Mouse (Mus musculus): ENCODE results near the gene Man1a2.

Gene Man1a2

DNA sequence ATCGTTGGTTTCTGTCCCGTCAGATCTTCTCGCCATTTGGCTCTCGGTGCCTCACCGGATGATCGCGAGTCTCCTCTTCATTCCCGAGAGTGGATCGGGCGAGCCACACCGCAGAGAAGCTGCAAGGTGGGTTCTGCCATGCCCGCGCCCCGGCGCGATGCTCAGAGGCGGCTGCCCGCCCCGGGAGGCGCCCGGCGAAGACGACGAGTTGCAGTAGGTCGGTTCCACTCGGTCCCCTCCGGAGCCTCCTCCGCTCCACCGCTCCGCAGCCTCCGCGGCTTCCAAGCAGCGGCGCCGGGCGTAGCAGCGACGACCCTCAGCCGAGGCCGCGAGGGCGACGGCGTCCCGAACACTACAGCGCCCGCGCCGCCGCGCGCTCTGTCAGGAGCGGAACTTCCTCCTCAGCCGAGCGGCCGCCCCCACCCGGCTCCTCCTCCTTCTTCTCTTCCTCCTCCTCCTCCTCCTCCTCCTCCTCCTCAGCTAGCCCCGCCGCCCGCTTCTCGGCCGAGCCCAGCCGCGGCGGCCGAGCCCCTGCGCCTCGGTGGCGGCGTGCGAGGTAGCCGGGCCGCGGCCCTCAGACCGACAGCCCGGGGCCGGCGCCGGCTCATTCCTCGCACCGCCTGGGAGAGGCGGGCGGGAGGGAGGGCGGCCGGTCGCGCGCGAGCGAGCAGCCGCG, at the start of gene Man1a2:
TSS of gene Man1a2 (minus strand) at position 417 of the 676 bp plus-strand sequence.
- peak; percentile 89 for DNase-seq (ENCODE audit: low read depth, low spot score)

DNA sequence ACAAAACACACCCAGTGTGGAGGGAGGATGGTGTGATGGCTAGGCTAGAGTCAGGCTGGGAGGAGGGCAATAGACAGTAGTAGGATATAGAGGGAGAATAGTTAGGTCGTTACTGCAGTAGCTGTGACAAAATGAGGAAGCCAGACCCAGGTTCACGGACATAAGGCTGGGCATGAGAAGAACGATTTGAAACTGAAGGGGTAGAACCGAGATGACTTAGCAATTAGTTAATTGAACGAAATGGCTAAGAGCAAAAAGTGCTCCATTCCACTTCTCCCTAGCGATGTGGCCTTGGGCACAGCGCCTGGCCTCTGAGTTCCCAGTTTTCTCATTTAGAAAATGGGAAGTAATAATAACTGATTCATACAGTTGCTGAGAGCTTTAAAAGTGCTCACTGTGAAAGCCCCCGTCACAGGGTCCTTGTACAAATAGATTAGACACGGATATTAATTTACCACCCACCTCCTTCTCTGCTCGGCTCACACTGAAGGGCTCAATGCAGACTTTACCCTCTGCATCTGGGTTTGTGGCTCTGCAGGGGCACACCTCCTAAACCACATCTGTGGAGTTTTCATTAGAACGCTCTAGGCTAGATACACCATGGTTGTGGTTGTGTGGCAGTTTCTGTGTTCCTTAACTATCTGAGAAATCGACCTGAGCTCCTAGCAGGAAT, 49.3 kb upstream of the Man1a2 start:
- no peak for DNase-seq (ENCODE audit: low read depth, low spot score)

DNA sequence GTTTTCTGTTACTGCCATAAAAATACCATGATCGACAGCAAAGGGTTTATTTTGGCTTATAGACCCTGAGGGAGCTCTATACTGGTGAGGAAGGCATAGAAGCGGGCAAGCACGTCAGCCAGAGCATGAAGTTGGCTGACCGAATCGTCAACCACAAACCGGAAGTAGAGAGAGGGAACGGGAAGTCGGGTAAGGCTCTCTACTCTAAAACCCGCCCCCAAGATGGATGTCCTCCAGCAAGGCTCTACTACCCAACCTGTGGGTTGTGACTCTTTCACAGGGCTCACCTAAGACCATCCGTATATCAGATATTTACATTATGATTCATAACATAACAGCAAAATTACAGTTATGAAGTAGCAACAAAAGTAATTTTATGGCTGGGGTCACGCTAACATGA, 46.6 kb upstream of the Man1a2 start:
- DNase-seq (ENCODE audit: low read depth, low spot score) = no peak

DNA sequence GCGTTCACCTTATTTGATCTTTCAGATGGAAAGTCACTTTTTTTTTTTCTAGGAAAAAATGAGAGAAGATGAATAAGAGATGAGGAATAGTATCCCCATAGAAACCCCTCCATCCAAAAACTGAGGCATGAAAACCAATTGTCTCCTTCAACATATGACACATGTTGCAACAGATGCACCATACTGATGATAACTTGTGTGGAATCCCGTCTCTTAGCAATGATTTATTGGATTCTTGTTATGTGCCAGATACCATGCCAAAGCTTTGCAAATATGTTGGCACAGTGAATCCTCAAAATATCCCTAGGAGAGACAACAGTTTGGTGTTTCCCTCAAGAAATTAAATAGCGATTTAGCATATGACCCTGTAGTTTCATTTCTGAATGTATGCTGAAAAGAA, 46.0 kb upstream of the Man1a2 start:
- no peak for DNase-seq (ENCODE audit: low read depth, low spot score)

DNA sequence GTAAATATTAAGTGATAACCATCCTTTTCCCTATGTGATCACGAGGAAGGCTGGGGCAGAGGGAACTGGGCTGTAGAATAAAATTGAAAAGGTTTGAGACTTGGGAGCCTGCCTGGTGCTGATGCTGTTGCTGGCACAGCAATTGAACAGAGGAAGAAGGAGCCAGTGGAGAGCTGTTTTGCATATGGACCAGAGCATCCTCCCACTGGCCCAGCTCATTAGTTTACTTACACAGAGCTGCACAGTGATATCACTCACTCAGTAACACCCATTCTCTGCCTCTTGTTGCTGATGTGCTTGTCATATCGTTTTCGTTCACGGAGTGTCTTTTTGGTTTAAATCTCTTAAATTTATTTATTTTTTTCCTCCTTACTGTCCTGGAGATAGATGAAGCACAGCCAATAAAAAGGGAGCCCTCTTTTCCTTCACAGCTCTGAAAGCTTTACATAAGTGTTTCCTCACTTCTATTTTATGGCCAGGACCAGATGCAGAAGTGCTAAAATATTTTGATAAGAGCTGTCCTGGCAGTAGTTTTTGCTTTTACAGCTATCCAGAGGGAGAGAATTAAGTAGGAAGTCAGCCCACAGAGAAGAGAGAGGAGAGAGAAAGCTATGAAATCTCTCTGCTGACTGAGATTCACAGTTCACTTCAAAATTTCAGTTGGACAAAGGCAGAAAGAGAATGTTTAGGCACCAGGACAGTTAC, 42.9 kb upstream of the Man1a2 start:
- no peak for DNase-seq (ENCODE audit: low read depth, low spot score)

DNA sequence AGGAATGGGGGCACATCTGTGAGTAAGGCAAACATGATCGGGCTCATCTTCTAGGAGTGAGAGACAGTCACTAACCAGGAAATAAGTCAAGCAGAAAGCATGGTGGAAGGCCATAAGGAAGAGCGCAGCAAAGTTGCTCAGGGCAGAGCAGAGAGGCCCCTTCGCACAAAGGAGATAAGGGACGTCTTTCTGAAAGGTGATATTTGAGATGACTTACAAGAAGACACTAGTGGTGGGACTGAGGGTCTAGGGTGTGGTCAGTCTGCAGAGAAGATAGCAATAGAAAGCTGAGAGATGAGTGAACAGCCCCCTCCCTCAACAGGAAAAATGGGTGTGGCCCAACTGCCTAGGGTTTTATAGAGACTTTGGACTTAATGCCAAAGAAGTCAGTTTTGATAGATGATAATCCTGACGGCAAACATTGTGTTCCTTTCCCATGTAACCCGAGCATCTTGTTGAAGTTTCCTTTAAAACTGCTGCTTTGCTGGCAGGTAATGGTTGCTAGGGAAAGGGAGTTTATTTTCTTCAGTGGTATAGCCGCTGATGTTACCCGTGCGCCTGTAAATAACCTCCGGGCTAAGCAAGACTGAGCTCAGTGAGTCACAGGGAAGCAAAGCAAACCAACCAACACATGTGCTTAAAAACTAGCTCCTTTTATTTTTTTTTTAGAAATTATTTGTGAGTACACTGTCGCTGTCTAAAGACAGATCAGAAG, 40.8 kb upstream of the Man1a2 start:
- no peak for DNase-seq (ENCODE audit: low read depth, low spot score)

DNA sequence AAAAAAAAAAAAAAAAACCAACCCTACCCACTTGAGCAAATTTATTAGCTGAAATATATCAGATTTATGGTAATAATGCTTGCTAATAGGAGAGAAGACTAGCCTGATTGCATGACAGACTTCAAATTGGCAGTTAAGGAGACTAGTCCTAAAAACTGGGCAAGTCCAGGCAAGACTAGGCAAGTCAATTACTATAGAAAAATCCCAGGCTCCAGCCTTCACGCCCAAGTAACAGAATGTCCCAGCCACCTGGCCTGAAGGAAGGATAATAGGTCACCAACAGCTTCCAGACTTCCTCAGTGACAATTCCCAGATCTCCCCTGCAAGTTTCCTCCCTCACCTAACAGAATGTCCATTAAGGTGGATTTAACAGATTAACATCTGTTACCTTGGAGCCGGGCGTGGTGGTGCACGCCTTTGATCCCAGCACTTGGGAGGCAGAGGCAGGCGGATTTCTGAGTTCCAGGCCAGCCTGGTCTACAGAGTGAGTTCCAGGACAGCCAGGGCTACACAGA, 35.5 kb upstream of the Man1a2 start:
- no peak for DNase-seq (ENCODE audit: low read depth, low spot score)

DNA sequence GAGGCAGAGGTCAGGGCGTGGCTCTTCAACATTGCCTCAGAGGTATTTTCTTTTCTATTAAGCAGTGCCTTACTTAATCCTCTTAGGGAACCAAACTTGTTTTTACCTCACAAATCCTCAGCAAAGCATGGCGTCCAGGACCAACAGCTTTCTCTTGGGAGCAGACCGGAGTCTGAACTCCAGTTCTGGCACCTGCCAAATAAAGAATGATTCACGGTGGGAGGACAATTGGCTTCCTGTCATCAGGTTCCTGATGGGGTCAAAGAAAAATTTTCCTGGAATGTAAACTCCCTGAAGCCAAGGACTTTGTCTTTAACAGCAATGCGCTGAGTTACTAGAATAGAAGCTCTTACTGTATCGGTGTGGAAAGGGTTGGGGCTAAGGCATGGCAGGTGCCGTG, 30.9 kb upstream of the Man1a2 start:
- no peak for DNase-seq (ENCODE audit: low read depth, low spot score)

DNA sequence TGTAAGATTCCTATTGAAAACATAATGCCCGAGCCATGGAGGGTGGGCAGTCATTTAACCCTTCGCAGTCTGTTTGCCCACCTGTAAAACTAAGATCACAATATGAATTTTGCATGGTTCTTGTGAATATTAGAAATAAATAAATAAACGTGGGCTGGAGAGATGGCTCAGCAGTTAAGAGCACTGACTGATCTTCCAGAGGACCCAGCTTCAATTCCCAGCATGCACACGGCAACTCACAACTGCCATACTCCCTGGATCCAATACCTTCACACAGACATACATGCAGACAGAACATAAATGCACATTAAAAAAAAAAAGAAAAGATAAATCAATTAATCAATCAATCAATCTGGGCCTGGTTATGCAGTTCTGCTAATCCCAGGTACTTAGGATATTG, 30.1 kb upstream of the Man1a2 start:
- DNase-seq (ENCODE audit: low read depth, low spot score) = no peak

DNA sequence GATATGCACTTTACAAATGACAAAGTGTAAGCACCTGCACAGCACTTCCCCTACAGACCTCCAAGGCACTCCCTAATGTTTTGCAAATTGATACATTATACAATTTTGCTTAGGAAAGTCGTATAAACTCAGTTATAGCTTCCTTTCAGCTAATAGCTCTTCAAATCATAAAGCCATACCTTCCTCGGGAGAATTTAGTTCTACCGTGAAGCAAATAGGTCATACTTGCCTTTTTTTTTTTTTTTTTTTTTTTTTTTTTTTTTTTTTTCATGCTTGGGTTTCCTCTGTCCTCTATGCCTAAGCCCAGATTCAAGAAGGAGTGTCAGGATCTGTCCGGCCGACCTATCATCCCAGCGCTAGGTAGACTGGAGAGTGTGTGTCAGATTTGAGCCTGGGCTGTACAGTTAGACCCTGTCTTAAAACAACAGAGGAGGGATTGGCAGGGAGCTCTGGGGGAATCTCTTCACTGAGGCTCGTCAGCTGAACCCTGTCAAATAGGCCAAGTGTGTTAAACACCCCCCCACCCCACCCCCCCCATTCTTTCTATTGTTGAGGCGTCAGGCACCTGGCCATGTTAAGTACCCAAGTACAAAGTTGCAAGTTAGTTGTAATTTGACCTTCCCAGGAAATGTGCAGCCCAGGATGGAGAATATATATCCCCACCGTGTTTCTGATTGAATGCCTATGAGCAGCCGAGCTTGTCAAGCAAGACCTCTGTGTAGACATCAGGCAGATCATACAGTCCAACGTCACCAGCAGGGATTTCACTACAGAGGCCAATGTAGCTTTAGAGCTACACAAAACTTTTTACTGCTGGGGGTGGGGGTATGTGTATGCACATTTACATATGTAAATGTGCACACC, 28.1 kb upstream of the Man1a2 start:
- no peak for DNase-seq (ENCODE audit: low read depth, low spot score)

DNA sequence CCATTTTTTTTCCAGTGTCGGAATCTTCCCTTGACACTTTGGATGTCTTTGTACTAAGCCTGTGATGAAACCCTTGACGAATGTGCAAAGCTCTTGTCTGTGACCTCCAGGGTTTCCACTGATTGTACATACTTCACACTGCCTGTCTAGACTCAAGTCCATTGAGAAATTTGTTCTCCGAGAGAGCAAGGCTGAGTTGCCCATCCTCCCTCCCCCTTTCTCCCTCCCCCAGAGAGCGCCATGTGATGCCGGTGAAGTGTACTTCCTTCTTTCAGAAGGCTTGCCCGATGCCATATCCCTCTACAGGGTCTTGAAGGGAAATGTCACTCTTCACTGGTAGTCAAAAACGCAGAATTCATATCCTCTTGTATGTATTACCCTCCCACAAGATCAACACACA, 26.8 kb upstream of the Man1a2 start:
- no peak for DNase-seq (ENCODE audit: low read depth, low spot score)

DNA sequence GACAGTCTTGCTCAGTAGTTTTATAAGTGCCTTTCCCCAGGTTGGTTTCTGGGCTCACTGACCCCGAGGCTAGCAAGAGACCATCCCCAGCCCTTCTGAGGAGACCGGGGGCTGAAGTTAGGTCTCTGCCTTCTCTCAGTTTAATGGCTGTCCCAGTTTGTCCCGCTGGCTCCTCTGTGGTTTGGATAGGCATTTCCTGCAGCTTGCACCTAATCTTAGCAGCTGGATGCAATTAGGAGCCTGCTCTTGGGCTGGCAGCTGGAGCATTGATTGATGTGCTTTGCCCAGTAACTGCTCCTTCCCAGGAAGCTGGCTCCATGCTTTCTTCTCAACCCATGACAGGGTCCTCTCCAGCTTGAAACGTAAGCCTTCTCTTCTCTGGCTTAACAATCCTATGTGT, 26.2 kb upstream of the Man1a2 start:
- no peak for DNase-seq (ENCODE audit: low read depth, low spot score)

DNA sequence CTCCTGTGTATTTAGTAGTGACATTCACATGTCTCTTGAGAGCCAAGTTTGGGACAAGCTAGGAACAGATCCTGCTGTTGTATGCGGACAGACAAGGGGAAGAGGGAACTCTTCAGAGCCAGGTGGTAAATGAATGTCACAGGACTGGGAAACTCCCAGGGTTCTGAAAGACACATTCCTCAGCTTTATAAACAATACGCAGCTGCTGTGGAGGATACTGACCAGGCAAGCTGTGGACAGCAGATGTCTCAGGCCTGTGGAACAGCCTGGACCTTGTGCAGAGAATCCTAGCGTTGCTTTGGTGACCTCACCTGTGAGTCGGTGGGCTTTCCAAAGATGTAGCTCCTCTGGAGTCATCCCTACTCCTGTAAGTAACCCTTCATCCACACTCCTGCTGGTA, 21.8 kb upstream of the Man1a2 start:
- no peak for DNase-seq (ENCODE audit: low read depth, low spot score)

DNA sequence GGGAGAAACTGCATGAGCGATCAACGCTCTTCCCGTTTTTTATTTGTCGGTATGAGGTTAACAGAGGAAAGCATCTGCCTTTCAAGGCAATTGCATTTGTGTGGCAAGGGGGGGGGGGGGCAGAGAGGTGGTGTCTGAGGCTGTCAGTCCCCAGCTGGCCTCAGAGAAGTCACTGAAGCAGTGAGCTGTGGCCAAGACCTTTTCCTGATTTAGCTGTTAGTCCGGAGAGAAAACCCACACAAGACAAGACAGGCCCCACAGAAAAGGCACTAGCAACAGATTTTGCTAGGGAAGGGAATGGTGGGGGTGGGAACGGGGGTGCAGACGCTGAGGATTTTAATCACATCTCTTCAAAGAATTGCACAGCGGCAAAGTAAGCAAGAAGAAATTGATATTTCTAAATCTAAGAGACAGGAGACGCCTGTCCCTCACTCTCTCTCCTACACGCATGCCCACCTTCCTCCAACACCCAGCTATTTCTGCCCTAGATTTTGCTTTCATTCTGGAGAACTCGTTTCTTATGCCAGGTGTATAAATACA, 19.9 kb upstream of the Man1a2 start:
- DNase-seq (ENCODE audit: low read depth, low spot score) = no peak

DNA sequence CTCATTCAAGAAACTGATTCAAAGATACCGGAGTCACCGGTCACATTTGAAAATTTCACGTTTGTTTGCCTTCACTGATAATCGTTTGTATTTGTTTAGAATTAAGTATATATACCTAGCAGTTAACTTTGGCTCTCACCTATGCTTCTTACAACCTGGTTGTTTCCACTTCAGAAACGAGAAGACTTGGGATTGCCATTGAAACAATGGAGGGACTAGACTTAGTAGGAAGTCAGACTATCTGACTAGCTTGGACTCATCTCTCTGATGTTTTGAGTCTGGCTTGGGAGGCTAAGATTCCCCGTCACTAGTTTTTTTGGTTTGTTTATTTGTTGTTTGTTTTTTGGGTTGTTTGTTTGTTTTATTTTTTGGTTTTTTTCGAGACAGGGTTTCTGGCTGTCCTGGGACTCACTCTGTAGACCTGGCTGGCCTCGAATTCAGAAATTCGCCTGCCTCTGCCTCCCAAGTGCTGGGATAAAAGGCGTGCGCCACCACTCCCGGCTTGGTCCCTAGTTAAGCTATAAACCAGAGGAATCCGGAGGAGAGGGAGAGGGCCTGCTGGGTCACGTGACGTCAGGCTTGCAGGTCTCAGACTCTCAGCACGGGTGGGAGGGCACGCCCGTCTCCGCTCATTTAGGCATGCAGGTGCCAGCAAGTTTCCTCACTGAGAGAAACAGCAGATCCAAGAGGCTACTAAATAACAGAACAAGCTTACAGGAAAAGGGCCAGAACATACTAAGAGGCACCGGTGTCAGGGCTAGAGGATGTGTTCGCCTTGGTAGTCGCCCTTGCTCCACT, 18.7 kb upstream of the Man1a2 start:
- no peak for DNase-seq (ENCODE audit: low read depth, low spot score)

DNA sequence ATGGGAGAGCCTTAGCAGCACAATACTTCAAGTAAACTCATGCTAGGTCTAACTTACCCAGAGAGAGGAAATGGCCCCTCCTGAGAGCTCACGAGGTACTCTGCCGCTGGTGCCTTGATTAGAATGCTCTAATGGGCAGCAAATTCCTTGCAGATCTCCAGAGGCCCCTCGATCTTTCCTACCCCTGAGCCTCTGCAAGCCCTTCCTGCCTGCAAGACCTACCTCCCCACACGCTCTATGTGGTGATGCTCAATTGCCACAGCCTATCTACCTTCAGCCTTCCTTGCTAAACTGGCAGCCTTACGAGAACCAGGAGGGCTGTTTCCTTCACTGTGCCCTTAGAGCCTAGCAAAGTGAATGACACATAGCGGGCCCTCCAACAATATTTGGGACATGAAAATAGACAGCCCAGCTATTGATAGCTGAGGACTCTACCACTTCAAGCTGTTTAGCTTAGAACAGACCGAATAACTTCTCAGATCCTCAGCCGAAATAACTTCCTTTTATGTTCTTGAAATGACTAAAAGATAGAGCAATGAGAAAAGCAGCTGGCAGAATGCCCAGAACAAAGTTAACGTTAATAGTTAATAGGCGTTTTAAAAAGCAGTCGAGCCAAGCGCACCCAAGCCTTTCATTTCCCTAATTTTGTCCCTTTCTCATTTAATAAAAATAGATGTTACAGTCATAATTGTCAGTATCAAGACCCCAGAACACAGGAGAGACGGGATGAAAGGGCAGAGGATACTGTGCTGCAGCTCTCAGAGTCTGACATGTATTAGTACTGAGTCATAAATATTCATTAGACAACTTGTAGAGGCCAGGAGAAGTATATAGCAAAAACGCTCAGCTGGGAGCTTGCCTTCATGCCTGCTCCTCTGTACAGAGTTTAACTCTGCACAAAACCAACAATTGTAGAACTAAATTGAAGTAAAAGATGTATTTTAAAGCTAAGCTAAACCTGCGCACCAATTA, 17.9 kb upstream of the Man1a2 start:
- peak; percentile 69 for DNase-seq (ENCODE audit: low read depth, low spot score)

DNA sequence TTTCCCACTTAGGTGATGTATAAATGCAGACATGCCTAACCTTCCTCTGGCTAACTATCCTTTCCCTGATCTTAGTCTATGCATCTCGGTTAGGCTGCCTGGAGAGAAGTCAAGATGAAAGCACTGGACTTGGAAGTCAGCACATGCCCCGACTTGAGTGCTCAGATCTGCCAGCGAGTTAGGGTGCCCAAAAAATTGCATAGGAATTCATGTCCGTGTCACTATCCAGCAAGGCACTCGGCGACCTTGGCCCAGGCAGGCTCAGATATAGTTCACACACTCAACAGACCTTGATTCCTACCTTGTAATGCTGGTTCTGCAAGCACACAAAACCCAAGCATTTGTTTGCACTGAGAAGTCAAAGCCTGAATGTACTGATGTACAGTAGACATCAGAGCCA, 3.4 kb upstream of the Man1a2 start:
- DNase-seq (ENCODE audit: low read depth, low spot score) = no peak

DNA sequence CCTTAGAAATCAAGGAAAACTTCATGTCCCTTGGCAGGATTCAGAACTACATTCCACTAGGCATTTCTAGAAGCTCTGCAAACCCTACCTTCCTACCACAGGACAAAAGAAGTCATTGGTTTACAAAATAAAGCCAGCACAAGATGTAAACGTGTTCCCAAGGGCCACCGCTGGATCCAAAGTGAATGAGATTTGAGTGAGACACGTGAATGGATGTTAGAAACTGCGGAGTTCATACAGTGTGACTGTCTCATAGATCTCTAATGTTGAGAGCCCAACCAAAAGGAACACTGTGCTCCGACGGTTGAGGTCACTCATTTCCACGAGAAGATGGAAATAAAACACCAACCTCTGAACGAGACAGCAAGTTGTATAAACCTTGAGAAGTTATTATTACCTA, 1.5 kb upstream of the Man1a2 start:
- no peak for DNase-seq (ENCODE audit: low read depth, low spot score)
